Mouse (Mus musculus): ENCODE results near the gene Cfap100. TPM values are rescaled to one million over a fixed set of nuclear protein-coding genes. Genes with fewer than 3 reads are reported as not detected.

Gene Cfap100
- total RNA-seq, 2 experiments from 2014 or later = 0.14 to 0.76 TPM

GRCm38 (mm10) chr6:90461181-90461580 lies 32.6 kb upstream of the Cfap100 start:
- no peak for DNase-seq (ENCODE audit: low spot score in 2 of 2)

- DNase-seq (ENCODE audit: low spot score in 2 of 2) = no peak
Measured at GRCm38 (mm10) chr6:90457421-90457820, 28.8 kb upstream of the Cfap100 start.

GRCm38 (mm10) chr6:90453751-90454150 lies 25.2 kb upstream of the Cfap100 start:
- DNase-seq (ENCODE audit: low spot score in 2 of 2) = no peak

GRCm38 (mm10) chr6:90452603-90453002 lies 24.0 kb upstream of the Cfap100 start:
- no peak for DNase-seq (ENCODE audit: low spot score in 2 of 2)

- no peak for DNase-seq (ENCODE audit: low spot score in 2 of 2)
Measured at GRCm38 (mm10) chr6:90451512-90451911, 22.9 kb upstream of the Cfap100 start.

- no peak for DNase-seq (ENCODE audit: low spot score in 2 of 2)
Measured at GRCm38 (mm10) chr6:90450697-90451096, 22.1 kb upstream of the Cfap100 start.

GRCm38 (mm10) chr6:90450179-90450578 lies 21.6 kb upstream of the Cfap100 start:
- peak; percentile 48 to 76 for DNase-seq (ENCODE audit: low spot score in 2 of 2)

- no peak for DNase-seq (ENCODE audit: low spot score in 2 of 2)
Measured at GRCm38 (mm10) chr6:90446883-90447282, 18.3 kb upstream of the Cfap100 start.

- DNase-seq (ENCODE audit: low spot score in 2 of 2) = no peak
Measured at GRCm38 (mm10) chr6:90437041-90437440, 8.4 kb upstream of the Cfap100 start.

GRCm38 (mm10) chr6:90436192-90436907 lies 7.8 kb upstream of the Cfap100 start:
- DNase-seq (ENCODE audit: low spot score in 2 of 2) = no peak

GRCm38 (mm10) chr6:90435195-90435618 lies 6.6 kb upstream of the Cfap100 start:
- DNase-seq (ENCODE audit: low spot score in 2 of 2) = peak; percentile 58 to 67

- no peak for DNase-seq (ENCODE audit: low spot score in 2 of 2)
Measured at GRCm38 (mm10) chr6:90434687-90435086, 6.1 kb upstream of the Cfap100 start.

GRCm38 (mm10) chr6:90431487-90431886 lies 2.9 kb upstream of the Cfap100 start:
- DNase-seq (ENCODE audit: low spot score in 2 of 2) = no peak

- no peak for DNase-seq (ENCODE audit: low spot score in 2 of 2)
Measured at GRCm38 (mm10) chr6:90429911-90430310, 1.3 kb upstream of the Cfap100 start.

- no peak for DNase-seq (ENCODE audit: low spot score in 2 of 2)
Measured at GRCm38 (mm10) chr6:90426003-90426402, 2.6 kb downstream of the Cfap100 start.

- no peak for DNase-seq (ENCODE audit: low spot score in 2 of 2)
Measured at GRCm38 (mm10) chr6:90425361-90425760, 3.2 kb downstream of the Cfap100 start.

- peak; percentile 30 to 68 for DNase-seq (ENCODE audit: low spot score in 2 of 2)
Measured at GRCm38 (mm10) chr6:90422565-90422964, 6.0 kb downstream of the Cfap100 start.

GRCm38 (mm10) chr6:90411926-90412325 lies 16.7 kb downstream of the Cfap100 start:
- DNase-seq (ENCODE audit: low spot score in 2 of 2) = peak in 1 of 2 experiments; percentile 22

- no peak for DNase-seq (ENCODE audit: low spot score in 2 of 2)
Measured at GRCm38 (mm10) chr6:90410972-90411371, 17.6 kb downstream of the Cfap100 start.

- no peak for DNase-seq (ENCODE audit: low spot score in 2 of 2)
Measured at GRCm38 (mm10) chr6:90408632-90409031, 20.0 kb downstream of the Cfap100 start.

GRCm38 (mm10) chr6:90397291-90397690 lies 31.3 kb downstream of the Cfap100 start:
- no peak for DNase-seq (ENCODE audit: low spot score in 2 of 2)

GRCm38 (mm10) chr6:90395751-90396150 lies 32.8 kb downstream of the Cfap100 start:
- DNase-seq (ENCODE audit: low spot score in 2 of 2) = no peak

GRCm38 (mm10) chr6:90393948-90394347 lies 34.6 kb downstream of the Cfap100 start:
- no peak for DNase-seq (ENCODE audit: low spot score in 2 of 2)
